Mouse (Mus musculus) Patski (cell line): ENCODE measurements around the gene Comt. TPM values are rescaled to one million over a fixed set of nuclear protein-coding genes. Genes with fewer than 3 reads are reported as not detected.
A peak's percentile ranks its signal among the peaks of the same experiment; 100 is the strongest.

Experiments used
- ATAC-seq: fragments of 100-300 bp; one replicate; pipeline ENCODE4 v1.8.0; 2021
- CTCF ChIA-PET: fragments of 350-600 bp; sonication (Branson Sonifier 250); formaldehyde crosslinking; loops from one replicate; lab custom pipeline; 2022; ENCODE audit warnings: inconsistent platforms; lab: Charles Lee
- POLR2A ChIA-PET: fragments of 350-600 bp; sonication (Branson Sonifier 250); formaldehyde crosslinking; loops from one replicate; lab custom pipeline; 2022; ENCODE audit warnings: antibody characterized with exemption, inconsistent platforms; lab: Charles Lee
- DNase-seq: peaks from one replicate; pipeline ENCODE4 v3.0.0-alpha.2; 2011; ENCODE audit warnings: low read depth, low spot score
- H3K27me3 ChIP-seq: fragments of 371-371 bp; one replicate; pipeline ENCODE4 v1.5.1; 2021
- CTCF ChIP-seq: fragments of 100-300 bp; IDR thresholded peaks from one replicate; pipeline ENCODE4 v1.5.1; 2021
- in situ Hi-C: fragments of 300-500 bp; cut with MboI; formaldehyde crosslinking; loops from 3 replicates; pipeline ENCODE4 v1.11.1; 2018; ENCODE audit warnings: low pct_unique_long_range_greater_than_20kb, mixed read lengths
- polyA plus RNA-seq: library from polyadenylated mRNA; unstranded; gene quantifications from one replicate; pipeline ENCODE4 v1.2.3, GENCODE M21; 2021

The Comt gene
- polyA plus RNA-seq, 1 experiment from 2014 or later: 229 TPM

DNA sequence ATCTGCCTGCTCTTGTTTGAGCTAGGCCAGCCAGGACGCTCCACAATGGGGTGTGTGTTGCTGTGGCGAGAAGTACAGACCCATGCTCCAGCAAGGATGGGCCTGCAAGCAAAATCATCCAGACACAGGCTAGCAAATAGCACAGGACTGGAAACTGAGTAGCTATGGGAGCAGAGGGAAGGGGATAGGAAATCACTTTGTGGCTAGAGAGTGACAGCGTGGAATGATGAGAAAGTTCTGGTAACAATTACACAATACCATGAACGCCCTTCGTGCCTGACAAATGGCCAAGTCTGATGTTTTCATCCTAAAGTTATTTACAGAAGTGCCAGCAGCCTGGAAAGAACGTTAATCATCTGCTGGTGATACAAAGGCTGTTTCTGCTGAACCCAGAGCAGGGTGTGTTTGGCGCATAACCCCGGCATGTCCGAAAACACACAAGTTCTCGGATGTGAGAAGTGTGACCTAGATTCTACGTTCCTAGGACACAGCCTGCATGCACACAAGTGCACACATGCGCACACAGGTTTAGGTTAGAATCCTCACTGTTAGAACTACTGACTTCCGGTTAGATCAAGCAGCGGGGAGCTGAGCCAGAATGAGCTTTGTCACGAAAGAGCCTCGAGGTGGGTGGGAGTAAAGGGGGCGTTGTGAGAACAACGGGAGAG is 10.4 kb downstream of the Comt start:
- peak; percentile 75 for ATAC-seq
- TF ChIP-seq CTCF: no peak
- POLR2A ChIA-PET: interaction anchor here (1.2 kb wide), 1 partner anchor 18 kb away, joined by 3 read pairs; no protein-coding TSS in a partner anchor
- H3K27me3 ChIP-seq: no peaks in the 10 kb centered on the region
- peak; percentile 90 for DNase-seq
- CTCF ChIA-PET: interaction anchor here (1.3 to 2.0 kb wide), 2 partner anchors 68 to 70 kb away, joined by 4 to 7 read pairs; partner anchors contain the start of genes Arvcf and Tango2
- in situ Hi-C loops: no loop called here

DNA sequence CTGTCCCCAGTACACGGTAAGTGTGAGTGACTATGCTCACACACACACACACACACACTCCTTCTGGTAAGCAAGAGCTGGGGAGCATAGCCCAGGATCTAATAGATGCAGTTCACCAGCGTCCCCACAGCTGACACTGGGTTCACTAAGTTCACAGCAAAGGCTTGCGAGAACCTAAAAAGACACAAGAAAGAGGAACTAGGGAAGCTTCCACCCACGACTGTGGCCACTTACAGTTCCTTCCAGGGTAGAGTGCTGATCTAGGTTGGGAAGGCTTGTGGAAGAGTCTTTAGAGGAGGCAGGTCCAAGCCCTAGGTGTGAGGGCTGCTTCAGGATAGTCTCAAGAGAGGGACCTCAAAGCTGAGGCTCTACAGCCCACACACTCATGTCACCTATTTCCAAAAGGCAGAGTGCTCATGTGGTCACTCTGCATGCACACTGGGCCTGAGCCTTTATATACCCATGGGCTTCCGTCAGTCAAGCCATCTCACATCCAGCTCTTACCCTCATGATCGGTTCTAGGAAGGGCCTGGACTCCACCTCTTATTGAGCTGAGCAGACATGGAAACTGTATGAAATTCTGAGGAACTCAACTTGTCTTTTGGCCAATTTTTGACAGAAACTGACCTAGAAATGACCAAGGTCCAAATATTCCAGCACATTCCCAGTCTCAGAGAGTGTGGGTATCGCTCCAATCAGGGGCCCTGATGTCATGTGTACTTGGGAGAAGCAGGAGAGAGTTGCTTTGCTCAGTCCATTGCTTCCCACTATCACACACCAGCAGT is 13.4 kb downstream of the Comt start:
- H3K27me3 ChIP-seq: no peaks in the 10 kb centered on the region
- ATAC-seq (no peak), DNase-seq (no peak)
- ChIA-PET POLR2A (interaction anchor here (0.7 to 1.7 kb wide), 4 partner anchors 11 to 111 kb away, joined by 3 to 10 read pairs (median 5); no protein-coding TSS in a partner anchor), CTCF (interaction anchor here (0.6 to 1.8 kb wide), 4 partner anchors 12 to 205 kb away, joined by 3 to 7 read pairs (median 4); no protein-coding TSS in a partner anchor)
- TF ChIP-seq CTCF: no peak
- in situ Hi-C loops: no loop called here

DNA sequence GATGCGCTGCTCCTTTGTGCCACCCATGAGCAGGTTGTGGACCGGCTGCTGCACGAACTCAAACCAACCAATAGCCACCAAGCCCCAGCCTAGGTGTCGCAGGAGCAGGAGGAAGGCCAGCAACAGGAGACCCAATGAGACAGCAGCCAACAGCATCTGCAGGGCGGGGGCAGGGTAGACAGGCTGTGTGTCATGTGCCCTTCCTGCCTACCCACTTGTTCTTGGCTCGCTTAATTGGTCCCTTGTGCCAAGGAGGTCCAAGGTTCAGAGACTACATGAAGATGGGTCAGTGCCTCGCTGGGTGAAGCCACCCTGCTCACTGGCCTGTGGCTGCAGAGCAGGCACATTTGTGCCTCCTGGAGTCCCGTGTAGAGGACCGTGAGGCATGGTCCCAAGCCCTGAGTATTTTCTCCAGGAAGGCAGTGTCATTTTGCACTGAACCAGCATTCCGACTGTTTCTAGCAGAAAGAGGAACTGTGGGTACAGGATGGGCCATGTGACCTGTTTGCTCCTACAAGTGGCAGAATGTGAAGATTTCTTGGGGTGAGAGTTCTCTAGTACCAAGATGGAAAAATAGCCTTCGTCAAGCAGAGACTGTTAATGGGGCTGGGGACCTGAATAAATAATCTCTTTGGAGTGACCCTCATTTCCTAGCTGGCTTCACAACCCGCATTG is 14.7 kb downstream of the Comt start:
- in situ Hi-C loops: no loop called here
- ChIA-PET POLR2A (interaction anchor here (1.7 kb wide), 1 partner anchor 12 kb away, joined by 10 read pairs; no protein-coding TSS in a partner anchor), CTCF (no interaction called here)
- no peak for TF ChIP-seq CTCF
- H3K27me3 ChIP-seq: no peaks in the 10 kb centered on the region
- DNase-seq (no peak), ATAC-seq (peak; percentile 27)

DNA sequence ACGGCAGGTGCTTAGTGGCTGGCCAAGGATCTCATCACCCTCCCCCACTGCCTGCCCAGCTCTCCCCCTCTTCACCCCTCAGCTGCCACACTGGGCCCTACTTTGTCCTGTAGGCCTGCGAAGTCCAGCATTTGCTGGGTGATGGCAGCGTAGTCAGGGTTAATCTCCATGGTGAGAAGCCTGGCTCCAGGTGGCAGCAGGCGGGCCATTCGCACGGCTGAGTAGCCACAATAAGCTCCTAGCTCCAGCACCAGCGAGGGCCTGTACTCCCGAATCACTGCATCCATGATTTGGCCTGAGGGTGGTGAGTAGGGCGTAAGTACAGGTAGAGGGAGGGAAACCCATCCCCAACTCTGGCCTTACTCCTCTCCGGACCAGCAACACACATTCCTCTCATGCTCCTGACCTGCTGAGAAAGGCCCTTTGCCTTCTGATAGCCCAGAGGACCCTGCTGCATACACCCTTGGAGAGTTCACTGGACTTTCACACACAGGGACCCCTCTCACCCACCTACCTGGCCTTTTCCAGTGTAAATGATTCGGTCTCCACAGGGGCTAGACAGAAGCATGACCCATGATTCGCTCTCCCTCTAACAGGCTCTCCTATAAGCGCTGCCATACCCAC is 15.5 kb downstream of the Comt start:
- ATAC-seq (peak; percentile 45), DNase-seq (no peak)
- POLR2A ChIA-PET: interaction anchor here (0.6 kb wide), 1 partner anchor 66 kb away, joined by 3 read pairs; no protein-coding TSS in a partner anchor
- CTCF ChIA-PET: no interaction called here
- TF ChIP-seq CTCF: no peak
- in situ Hi-C loops: no loop called here
- no peaks in the 10 kb centered on the region for H3K27me3 ChIP-seq

DNA sequence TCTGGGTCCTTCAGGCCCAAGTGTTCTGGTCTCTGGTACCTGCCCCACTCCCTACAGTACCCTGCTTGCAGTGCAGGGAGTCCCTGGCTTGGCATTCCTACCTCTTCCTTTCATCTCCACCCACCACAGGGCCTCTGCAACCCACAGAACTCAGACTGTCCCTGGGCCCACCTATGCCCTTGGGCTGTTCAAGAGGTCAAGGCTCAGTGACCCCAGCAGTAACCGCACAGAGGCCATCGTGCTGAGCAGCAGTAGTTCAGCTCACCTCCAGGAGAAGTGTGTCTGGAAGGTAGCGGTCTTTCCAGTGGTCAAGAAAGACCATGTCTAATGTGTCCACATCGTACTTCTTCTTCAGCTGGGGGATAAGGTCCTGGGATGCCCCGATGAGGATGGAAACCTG is 16.2 kb downstream of the Comt start:
- H3K27me3 ChIP-seq: no peaks in the 10 kb centered on the region
- CTCF ChIA-PET: no interaction called here
- ATAC-seq (no peak), DNase-seq (no peak)
- no peak for TF ChIP-seq CTCF
- in situ Hi-C loops: no loop called here
- POLR2A ChIA-PET: no interaction called here

DNA sequence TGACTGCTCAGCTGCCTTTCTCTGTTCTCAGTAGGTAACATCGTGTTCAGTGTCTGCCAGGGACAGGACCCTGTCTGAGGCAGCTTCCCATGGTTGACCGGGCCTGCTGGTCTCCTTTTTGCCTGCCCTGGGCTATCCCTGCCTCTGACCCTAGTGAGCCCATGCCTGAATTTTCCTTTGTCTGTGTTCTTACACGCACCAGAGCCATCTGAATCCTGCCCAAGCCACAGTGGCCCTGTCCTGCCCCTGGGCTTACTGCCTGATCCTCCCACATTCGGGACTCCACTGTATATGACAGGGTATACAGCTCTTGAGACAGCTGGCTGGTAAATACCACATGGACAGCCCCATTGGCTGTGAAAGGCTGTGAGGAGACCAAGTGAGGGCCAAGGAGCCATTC is 16.9 kb downstream of the Comt start:
- TF ChIP-seq CTCF: no peak
- no peaks in the 10 kb centered on the region for H3K27me3 ChIP-seq
- DNase-seq (no peak), ATAC-seq (no peak)
- CTCF ChIA-PET: no interaction called here
- POLR2A ChIA-PET: no interaction called here
- in situ Hi-C loops: no loop called here

DNA sequence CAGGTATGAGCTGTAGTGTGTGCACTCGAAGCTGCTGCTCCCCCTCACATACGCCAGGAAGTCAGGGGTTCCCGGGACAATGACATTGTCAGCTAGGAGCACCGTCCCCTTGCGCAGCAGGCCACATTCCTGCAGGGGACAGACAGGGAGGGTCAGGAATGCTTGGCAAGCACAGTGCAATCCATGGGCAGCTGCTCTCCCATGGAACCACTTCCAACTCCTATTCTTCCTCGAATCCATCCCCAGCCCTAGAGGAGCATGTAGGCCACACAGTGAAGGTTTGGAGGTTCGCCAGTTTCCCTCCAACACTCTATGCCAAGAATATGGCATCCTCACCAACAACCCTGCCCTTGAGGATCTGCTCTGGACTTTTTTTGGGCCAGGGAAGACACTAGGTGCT is 18.7 kb downstream of the Comt start:
- DNase-seq (no peak), ATAC-seq (no peak)
- H3K27me3 ChIP-seq: no peaks in the 10 kb centered on the region
- in situ Hi-C loops: no loop called here
- POLR2A ChIA-PET: interaction anchor here (0.7 to 1.4 kb wide), 3 partner anchors 10 to 59 kb away, joined by 3 to 4 read pairs (median 3); no protein-coding TSS in a partner anchor
- CTCF ChIA-PET: interaction anchor here (3.3 kb wide), 1 partner anchor 56 kb away, joined by 19 read pairs; no protein-coding TSS in a partner anchor
- TF ChIP-seq CTCF: no peak

DNA sequence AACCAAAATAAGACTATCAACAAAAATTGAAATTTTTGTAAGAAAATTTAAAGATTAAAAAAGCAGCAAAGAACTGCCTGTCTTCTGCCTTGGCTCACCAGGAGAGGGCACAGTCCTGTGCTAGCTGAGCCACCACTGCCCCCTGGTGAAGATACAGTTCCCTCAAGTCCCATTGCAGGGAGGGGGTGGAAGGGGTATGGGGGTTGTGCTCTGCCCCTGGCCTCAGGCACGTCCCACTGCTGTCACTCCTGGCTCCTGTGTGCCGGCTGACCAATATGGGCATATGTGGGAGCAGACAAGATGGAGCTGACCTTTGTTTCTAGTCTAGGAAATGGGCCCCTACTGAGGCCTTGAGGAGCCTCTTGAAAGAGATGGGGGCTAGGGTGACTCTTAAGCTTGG is 20.4 kb downstream of the Comt start:
- ATAC-seq (no peak), DNase-seq (no peak)
- TF ChIP-seq CTCF: no peak
- in situ Hi-C loops: no loop called here
- ChIA-PET CTCF (interaction anchor here (0.9 to 3.3 kb wide), 8 partner anchors 12 to 60 kb away, joined by 3 to 19 read pairs (median 4); partner anchors contain the start of genes Arvcf and Tango2), POLR2A (interaction anchor here (0.6 to 0.9 kb wide), 2 partner anchors 49 to 58 kb away, joined by 3 read pairs; no protein-coding TSS in a partner anchor)
- H3K27me3 ChIP-seq: no peaks in the 10 kb centered on the region

DNA sequence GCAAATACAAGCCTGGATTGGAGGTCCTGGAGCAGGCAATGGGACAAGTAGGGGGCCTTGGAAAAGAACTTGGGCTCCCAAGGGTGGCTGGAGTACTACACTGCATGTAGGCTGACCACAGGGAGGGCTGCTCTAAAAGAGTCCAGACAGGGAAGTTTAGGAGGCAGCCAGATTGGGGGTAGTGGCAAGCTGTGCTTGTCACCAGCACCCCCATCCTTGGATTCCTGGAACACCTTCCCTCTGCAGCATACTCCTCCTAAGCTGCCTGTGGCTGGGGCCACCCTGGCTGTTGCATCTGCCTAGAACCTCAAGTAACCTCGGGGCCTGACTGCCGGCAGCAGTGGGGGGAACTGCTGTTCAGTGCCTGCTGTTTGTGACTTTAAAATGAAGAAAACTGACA is 20.8 kb downstream of the Comt start:
- no peaks in the 10 kb centered on the region for H3K27me3 ChIP-seq
- in situ Hi-C loops: no loop called here

More for the DNA sequence above, 20.8 kb downstream of the Comt start:
- ChIA-PET POLR2A (interaction anchor here (0.8 to 1.3 kb wide), 4 partner anchors 14 to 48 kb away, joined by 3 to 4 read pairs (median 4); partner anchors contain the start of gene Txnrd2), CTCF (interaction anchor here (0.9 to 3.3 kb wide), 9 partner anchors 12 to 60 kb away, joined by 3 to 19 read pairs (median 4); partner anchors contain the start of genes Arvcf and Tango2)
- no peak for TF ChIP-seq CTCF
- DNase-seq (no peak), ATAC-seq (no peak)
